Mouse (Mus musculus) midbrain, embryonic 16.5 days (tissue): Measurements from ENCODE around the gene Rfwd3. TPM values are rescaled to one million over a fixed set of nuclear protein-coding genes. Genes with fewer than 3 reads are reported as not detected.
"Not testable (repeated sequence)": the region's sequence is repeated elsewhere in the genome, so short reads cannot be mapped to it uniquely, and the experiment has no call there.

Experiments used
- ATAC-seq: fragments of 200-750 bp; cut with Nextera tagmentation; 2 replicates; pipeline ENCODE4 v1.8.0; 2017; ENCODE audit warnings: moderate TSS enrichment
- H3K27ac ChIP-seq: fragments of 300-500 bp; sonication (generic); 2 replicates; pipeline ENCODE4 v1.5.1; 2014; ENCODE audit warnings: mild to moderate bottlenecking, low read length, mixed read lengths
- H3K27me3 ChIP-seq: fragments of 300-500 bp; sonication (generic); 2 replicates; pipeline ENCODE4 v1.6.1; 2014; ENCODE audit warnings: low read depth, low read length, mixed read lengths; ENCODE audit not compliant: control insufficient read depth, insufficient read depth
- H3K36me3 ChIP-seq: fragments of 300-500 bp; sonication (generic); 2 replicates; pipeline ENCODE4 v1.6.1; 2014; ENCODE audit warnings: mild to moderate bottlenecking, low read length, moderate library complexity, mixed read lengths; ENCODE audit not compliant: control insufficient read depth, insufficient read depth
- H3K4me1 ChIP-seq: fragments of 300-500 bp; sonication (generic); 2 replicates; pipeline ENCODE4 v1.6.1; 2014; ENCODE audit warnings: mild to moderate bottlenecking, low read length, mixed read lengths; ENCODE audit not compliant: control insufficient read depth, insufficient read depth
- H3K4me2 ChIP-seq: fragments of 300-500 bp; sonication (generic); 2 replicates; pipeline ENCODE4 v1.6.1; 2014; ENCODE audit warnings: mild to moderate bottlenecking, low read length, mixed read lengths
- H3K4me3 ChIP-seq: fragments of 300-500 bp; sonication (generic); 2 replicates; pipeline ENCODE4 v1.5.1; 2014; ENCODE audit warnings: low read depth, mild to moderate bottlenecking, low read length, moderate library complexity, mixed read lengths
- H3K9ac ChIP-seq: fragments of 300-500 bp; sonication (generic); 2 replicates; pipeline ENCODE4 v1.6.1; 2014; ENCODE audit warnings: low read depth, low read length, mixed read lengths
- H3K9me3 ChIP-seq: fragments of 300-500 bp; sonication (generic); replicated peaks from 2 replicates; pipeline ENCODE4 v1.6.1; 2014; ENCODE audit warnings: mild to moderate bottlenecking, low read length, mixed read lengths; ENCODE audit not compliant: control insufficient read depth, poor library complexity, severe bottlenecking
- WGBS: fragments of 180-500 bp; shearing (Covaris S2); extraction: QIAGEN DNeasy Blood & Tissue Kit; methylation state at CpG from one replicate; pipeline ENCODE4 v1.1.7; 2014; 5-methylcytosine and 5-hydroxymethylcytosine counted together
- polyA plus RNA-seq: library from polyadenylated mRNA; unstranded; fragments of >200 nt; fragmentation: Nextera tagmentation; extraction: Ambion mirVana; gene quantifications from 2 replicates; pipeline ENCODE4 v1.2.1, GENCODE M21; 2015

Gene Rfwd3
- polyA plus RNA-seq, 1 experiment from 2014 or later = 20.3 TPM

DNA sequence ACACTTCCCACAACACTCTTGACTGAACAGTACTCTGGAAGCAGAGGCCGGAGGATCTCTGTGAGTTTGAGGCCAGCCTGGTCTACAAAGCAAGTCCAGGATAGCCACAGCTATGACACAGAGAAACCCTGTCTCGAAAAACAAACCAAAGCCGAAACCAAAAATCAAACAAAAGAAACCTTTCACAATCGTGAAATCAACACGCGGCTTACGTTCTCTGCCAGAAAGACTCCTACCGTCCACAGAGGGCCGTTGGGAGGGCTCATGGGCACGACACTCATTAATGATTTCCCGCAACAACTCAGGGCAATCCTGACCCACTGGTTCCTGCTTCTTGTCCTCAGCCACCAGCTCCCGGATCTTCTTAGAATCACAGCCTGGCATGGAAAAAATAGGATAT, 14.7 kb upstream of the Rfwd3 start:
- WGBS = 90% methylated on average over 12 of the region's 12 CpGs
- H3K4me3 ChIP-seq = no peak overlapping the region
- ATAC-seq = no peak

DNA sequence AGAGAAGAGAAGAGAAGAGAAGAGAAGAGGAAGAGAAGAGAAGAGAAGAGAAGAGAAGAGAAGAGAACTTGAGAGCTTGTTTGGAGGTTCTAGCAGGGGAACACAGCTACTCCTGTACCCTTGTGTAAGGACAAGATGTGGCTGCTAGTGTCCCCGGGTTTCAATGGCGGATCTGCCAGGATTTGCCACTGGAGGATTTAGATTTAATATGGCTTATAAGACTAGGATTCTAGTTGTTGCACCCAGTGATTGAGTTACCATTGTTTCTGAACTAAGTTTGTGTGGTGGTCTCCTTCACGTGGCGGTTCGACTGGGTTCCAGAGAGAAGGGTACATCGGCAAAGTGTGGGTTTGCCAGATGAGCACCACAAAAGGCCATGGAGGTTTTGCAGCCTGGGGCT, 13.9 kb upstream of the Rfwd3 start:
- H3K36me3 ChIP-seq, H3K4me3 ChIP-seq: not testable (repeated sequence)

More for the DNA sequence above, 14.7 kb upstream of the Rfwd3 start:
- H3K9ac ChIP-seq = no peak overlapping the region
- no peak overlapping the region for H3K4me2 ChIP-seq
- no peaks in the 10 kb centered on the region for H3K27me3 ChIP-seq
- H3K4me1 ChIP-seq = no peaks in the 10 kb centered on the region
- H3K27ac ChIP-seq = no peak overlapping the region
- no peaks in the 10 kb centered on the region for H3K9me3 ChIP-seq
- no peaks in the 10 kb centered on the region for H3K36me3 ChIP-seq

DNA sequence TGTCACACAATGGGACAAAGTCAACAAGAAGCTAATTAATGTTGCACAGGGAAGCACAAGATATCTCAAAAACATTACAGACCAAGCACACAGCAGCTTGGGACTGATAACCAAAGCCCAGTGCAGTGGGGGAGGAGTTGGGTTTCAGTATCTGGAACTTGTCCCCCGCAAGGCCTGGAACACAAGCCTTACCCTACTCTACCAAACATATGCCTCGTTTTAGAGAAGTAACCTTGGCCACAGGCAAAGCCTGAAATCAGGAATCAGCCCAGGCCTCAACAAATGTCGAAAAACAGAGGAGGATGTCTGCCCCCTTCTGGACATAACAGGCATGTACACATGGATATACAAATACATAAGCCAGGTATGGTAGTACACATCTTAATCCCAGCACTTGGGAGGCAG, 12.7 kb upstream of the Rfwd3 start:
- no peak overlapping the region for H3K4me2 ChIP-seq
- H3K4me1 ChIP-seq = no peaks in the 10 kb centered on the region
- H3K9ac ChIP-seq = no peak overlapping the region
- H3K4me3 ChIP-seq = no peak overlapping the region
- no peaks in the 10 kb centered on the region for H3K36me3 ChIP-seq
- H3K27ac ChIP-seq = no peak overlapping the region
- no peaks in the 10 kb centered on the region for H3K27me3 ChIP-seq
- no peak for ATAC-seq
- 78% methylated on average over 3 of the region's 3 CpGs for WGBS
- H3K9me3 ChIP-seq = no peaks in the 10 kb centered on the region

More for the DNA sequence above, 13.9 kb upstream of the Rfwd3 start:
- not testable (repeated sequence) for H3K27me3 ChIP-seq, ATAC-seq, H3K4me1 ChIP-seq, H3K9me3 ChIP-seq, H3K27ac ChIP-seq, H3K9ac ChIP-seq, H3K4me2 ChIP-seq
- WGBS = 94% methylated on average over 6 of the region's 6 CpGs

DNA sequence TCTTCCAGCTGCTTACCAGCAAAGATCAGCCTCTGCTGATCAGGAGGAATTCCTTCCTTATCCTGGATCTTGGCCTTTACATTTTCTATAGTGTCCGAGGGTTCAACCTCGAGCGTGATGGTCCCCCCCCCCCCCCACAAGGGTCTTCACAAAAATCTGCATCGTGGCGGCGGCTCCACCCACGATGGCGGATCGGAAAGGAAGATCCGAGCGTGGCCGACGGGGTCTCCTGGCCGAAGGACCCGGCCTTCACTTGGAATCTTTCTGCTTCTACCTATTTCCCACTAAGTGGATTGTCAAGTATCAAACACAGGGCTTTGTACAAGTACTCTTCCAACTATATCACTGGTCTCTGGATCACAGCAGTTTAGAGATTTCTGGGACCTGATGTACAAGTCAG, 10.0 kb upstream of the Rfwd3 start:
- not testable (repeated sequence) for H3K4me2 ChIP-seq, H3K4me1 ChIP-seq, H3K27ac ChIP-seq, H3K9me3 ChIP-seq, H3K9ac ChIP-seq, H3K27me3 ChIP-seq, ATAC-seq, H3K36me3 ChIP-seq, H3K4me3 ChIP-seq
- WGBS = 93% methylated on average over 12 of the region's 15 CpGs

DNA sequence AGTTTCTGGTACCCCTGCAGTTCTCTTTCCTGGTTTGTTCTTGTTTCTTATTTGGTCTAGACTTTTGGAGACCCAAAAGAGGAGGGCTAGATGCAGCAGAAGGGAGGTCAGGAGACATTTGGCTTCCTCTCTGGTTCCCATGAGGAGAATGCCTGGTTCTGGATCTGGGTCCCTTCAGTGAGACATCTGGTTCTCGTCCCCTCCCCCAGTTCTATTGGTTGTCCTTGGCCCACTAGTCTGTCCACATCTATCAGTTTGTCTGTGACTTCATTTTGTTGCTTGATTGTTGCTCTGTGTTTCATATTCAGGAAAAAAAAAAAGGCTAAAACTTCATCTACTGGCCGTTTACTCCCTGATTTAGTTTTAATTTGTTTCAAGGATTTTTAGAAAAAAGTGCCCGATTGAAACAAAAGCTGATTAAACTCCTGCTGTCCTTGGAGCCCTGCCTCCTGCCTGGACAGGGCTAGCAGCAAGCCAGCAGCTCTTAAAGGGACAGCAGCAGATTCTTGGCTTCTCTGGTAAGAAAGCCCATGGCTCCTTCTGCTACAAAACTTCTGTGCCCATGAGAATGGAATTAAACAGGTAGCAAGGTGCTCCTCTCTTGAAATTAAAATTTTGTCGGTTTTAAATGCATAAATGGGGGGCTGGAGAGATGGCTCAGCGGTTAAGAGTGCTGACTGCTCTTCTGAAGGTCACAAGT, 5.2 kb upstream of the Rfwd3 start:
- H3K4me2 ChIP-seq = no peak overlapping the region
- no peak for ATAC-seq
- H3K9me3 ChIP-seq = no peaks in the 10 kb centered on the region
- no peaks in the 10 kb centered on the region for H3K4me1 ChIP-seq
- H3K36me3 ChIP-seq = no peaks in the 10 kb centered on the region
- no peak overlapping the region for H3K9ac ChIP-seq
- H3K4me3 ChIP-seq = no peak overlapping the region
- H3K27me3 ChIP-seq = no peaks in the 10 kb centered on the region
- H3K27ac ChIP-seq = no peak overlapping the region
- WGBS = 27% methylated on average over 5 of the region's 5 CpGs

DNA sequence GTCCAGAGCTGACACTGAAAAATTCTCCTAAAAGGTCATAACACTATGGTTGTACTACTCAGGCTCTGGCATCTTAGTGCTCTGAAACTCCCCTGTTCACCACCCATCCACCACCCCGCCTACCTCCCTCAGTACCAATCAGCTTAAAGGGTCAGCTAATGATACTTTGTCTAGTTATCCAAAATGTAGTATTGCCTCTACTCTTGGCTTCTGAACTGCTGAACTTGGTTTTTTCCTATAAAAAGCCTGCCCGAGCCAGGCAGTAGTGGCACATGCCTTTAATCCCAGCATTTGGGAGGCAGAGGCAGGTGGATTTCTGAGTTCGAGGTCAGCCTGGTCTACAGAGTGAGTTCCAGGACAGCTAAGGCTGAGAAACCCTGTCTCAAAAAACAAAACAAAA, 4.3 kb upstream of the Rfwd3 start:
- peaks cover under 1% of the 10 kb centered on the region; the same call in 1 of the 2 replicates for H3K4me1 ChIP-seq
- H3K27me3 ChIP-seq = no peaks in the 10 kb centered on the region
- no peak overlapping the region for H3K9ac ChIP-seq
- no peak overlapping the region for H3K4me2 ChIP-seq
- 79% methylated on average over 3 of the region's 3 CpGs for WGBS
- ATAC-seq = no peak
- no peak overlapping the region for H3K4me3 ChIP-seq
- H3K9me3 ChIP-seq = no peaks in the 10 kb centered on the region
- H3K27ac ChIP-seq = no peak overlapping the region
- no peaks in the 10 kb centered on the region for H3K36me3 ChIP-seq

DNA sequence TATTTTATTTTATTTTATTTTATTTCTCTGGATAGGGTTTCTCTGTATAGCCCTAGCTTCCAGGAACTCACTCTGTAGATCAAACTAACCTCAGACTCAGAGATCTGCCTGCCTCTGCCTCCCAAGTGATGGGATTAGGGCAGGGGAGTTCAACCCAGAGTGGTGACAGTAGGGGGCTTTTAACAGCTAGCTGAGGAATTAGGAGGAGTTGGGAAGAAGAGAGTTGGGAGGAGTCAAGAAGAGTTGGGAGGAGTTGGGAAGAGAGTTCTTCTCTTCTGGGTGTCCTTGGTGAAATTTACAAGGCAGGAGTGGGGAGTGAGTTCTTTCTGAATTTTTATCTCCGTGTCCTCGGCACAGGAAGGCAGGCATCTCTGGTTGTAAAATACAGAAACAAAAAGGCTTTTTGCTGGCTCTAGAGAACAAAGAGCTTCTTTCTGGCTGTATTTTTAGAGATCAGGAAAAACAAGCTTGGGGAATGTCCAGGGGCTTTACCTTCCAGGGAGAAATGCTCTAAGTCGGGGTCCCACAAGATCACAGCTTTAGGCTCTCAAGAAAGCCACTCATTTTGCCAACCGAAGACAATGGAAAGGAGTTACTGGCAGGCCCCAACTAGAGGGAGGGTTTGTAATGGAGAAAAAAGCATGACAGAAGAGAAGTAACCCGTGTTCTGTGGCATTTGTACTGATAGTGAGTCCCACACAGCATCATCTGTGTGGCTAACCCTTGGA, 3.2 kb upstream of the Rfwd3 start:
- not testable (repeated sequence) for H3K36me3 ChIP-seq, H3K27ac ChIP-seq, ATAC-seq, H3K4me2 ChIP-seq, H3K4me3 ChIP-seq, H3K9ac ChIP-seq, H3K4me1 ChIP-seq, H3K9me3 ChIP-seq, H3K27me3 ChIP-seq
- 86% methylated on average over 5 of the region's 5 CpGs for WGBS

DNA sequence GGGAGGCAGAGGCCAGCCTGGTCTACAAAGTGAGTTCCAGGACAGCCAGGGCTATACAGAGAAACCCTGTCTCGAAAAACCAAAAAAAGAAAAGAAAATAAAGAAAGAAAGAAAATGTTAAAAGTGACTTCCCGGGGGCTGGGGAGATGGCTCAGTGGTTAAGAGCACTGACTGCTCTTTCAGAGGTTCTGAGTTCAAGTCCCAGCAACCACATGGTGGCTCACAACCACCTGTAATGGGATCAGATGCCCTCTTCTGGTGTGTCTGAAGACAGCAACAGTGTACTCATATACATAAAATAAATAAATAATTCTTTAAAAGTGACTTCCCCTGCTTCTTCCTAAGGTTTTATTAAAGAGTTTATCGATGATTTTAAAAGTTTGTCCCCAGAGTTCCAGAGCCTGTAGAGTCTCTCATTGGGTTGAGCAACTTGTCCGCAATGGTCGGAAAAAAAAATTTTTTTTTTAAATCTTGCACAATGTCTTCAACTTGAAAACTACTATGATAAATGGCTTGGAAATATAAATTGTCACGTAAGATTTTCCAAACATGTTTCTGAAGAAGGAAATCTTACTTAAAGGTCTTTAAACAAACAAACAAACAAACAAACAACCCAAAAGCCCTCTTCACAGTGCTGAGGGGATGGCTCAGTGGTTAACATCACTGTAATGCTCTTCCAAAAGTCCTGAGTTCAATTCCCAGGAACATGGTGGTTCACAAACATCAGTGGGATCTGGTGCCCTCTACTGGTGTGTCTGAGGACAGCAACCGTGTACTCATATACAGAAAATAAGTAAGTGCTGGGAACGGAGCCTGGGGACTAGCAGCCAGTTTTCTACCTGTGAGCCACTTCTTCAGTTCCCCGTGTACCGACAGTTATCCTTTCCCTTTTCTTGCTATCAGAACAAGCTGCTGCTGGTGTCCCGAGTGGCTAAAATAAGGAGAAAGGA, 850 bp upstream of the Rfwd3 start:
- 66% methylated on average over 11 of the region's 11 CpGs for WGBS
- Histone ChIP-seq H3K27ac (no peak overlapping the region), H3K36me3 (no peaks in the 10 kb centered on the region), H3K9me3 (no peaks in the 10 kb centered on the region), H3K4me3 (peak overlapping the region; percentile 93), H3K4me1 (peaks cover 5% of the 10 kb centered on the region), H3K27me3 (no peaks in the 10 kb centered on the region), H3K4me2 (peak overlapping the region; percentile 41), H3K9ac (no peak overlapping the region)
- ATAC-seq = no peak
